Mouse (Mus musculus): ENCODE measurements around the gene Adcy5.

- no peak for TF ChIP-seq CTCF (IDR thresholded peaks at IDR 0.05; ENCODE audit: low read depth)
- TF ChIP-seq EP300 (IDR thresholded peaks at IDR 0.05; ENCODE audit: low read depth): no peak
Measured at GRCm38 (mm10) chr16:35232153-35232750, 77.6 kb downstream of the Adcy5 start.
